Mouse (Mus musculus) heart, adult 2 months (tissue): ENCODE results near the gene Slc35f4.

Experiments used
- CTCF ChIP-seq: fragments of 200-600 bp; IDR thresholded peaks from 2 replicates; pipeline ENCODE4 v1.8.1; 2022; ENCODE audit warnings: antibody characterized with exemption, mild to moderate bottlenecking, moderate library complexity
- EP300 ChIP-seq: fragments of 200-500 bp; IDR thresholded peaks from 2 replicates; pipeline ENCODE4 v1.6.1; 2011; ENCODE audit warnings: low read depth, low read length, control low read depth; ENCODE audit not compliant: insufficient read depth

DNA sequence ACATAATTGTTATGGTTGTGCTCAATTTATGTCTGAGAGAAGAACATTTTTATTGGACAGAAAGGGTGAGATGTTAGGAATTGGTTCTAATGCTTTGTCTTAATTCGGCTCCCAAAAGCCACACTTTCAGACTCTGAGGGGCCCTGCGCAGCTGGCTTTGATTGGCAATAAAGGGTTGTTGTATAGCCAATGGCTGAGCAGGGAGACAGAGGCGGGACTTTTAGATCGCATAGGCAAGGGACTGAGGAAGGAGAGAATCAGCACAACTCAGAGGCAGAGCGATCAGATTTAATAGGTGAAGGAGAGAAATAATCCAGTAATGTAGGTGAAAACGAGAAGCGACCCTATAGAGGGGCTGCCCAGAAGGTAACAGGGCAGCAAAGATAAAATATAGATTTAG is 79.4 kb downstream of the Slc35f4 start:
- no peak for TF ChIP-seq CTCF
- no peak for TF ChIP-seq EP300
